Mouse (Mus musculus): Measurements from ENCODE around the gene Rnf41.

GRCm38 (mm10) chr10:128397466-128397865 is 14.0 kb upstream of the Rnf41 start:
- TF ChIP-seq CTCF (IDR thresholded peaks at IDR 0.05; ENCODE audit: low read depth) (no peak), EP300 (IDR thresholded peaks at IDR 0.05; ENCODE audit: low read depth) (no peak)
